Mouse (Mus musculus) cerebellum, adult 18-20 months (tissue): ENCODE measurements at regions not wholly inside any gene's neighbourhood (a gene's known extent, or its start where the extent isn't known, plus 50 kb on each side); places are given as distances from the start of the nearest gene placed in this dataset.

ENCODE experiments used
- DNase-seq, 2 experiments: peaks; one replicate each; pipeline ENCODE4 v3.0.0; 2021

GRCm38 (mm10) chr1:128723843-128724242, 131.8 kb upstream of the Cxcr4 start:
- no peak for DNase-seq

- no peak for DNase-seq
Measured at GRCm38 (mm10) chr1:128722061-128722471, 130.0 kb upstream of the Cxcr4 start.

- no peak for DNase-seq
Measured at GRCm38 (mm10) chr1:128714843-128715242, 122.8 kb upstream of the Cxcr4 start.

- DNase-seq, result no peak
Measured at GRCm38 (mm10) chr1:128712876-128713275, 120.8 kb upstream of the Cxcr4 start.

DNA sequence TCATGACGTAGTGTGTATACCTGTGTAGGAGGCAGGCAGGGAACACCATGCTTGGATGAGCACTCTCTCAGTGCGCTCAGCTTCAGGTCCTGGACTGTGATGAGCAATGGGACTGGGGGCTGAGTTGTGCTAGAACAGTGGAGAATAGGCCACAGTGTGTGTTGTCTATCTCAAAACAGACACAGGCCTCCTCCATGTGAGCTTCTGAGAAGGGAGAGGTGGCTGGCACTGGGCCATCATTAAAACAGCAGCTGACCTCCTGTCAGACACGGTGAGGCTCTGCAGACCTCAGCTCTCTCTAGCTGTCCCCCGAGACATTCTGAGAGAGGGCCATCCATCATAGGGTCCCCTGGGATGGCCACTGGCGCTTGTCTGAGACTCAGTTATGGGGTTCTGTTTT, 119.0 kb upstream of the Cxcr4 start:
- no peak for DNase-seq

DNA sequence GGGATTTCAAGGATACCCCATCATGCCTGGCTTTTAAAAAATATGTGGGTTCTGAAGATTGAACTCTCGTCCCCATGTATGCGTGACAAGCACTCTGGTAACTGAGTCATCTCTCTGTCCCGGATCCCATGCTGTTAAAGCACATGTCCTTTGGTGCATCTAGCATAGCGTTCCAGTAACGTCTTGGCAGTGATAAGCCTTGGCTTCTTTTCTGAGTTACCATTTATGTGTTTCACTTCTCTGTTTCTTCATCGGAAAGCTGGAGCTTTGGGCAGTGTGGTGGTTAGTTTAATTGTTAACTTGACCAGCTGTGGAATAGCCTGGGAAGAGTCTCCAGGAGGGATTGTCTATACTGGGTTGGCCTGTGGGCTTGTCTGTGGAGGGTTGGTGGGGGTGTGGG, 115.7 kb upstream of the Cxcr4 start:
- DNase-seq, result no peak

DNA sequence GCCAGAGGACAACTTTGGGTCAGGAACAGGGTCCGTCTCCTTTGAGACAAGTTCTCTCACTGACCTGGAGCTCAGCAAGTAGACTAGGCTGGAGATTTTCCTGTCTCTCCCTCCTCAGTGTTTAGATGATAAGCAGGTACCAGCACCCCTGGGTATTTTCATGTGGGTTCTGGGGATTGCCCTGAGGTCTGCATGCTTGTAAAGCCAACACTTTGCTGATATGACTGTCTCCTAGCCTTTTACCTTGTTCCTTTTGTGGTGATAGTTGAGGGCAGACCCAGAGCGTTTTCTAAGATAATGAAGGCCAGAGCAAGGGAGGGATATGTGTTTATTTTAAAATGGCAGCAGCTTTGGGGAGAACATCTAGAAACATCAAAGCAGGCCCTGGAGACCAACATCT, 114.1 kb upstream of the Cxcr4 start:
- DNase-seq, result no peak

- DNase-seq, result no peak
Measured at GRCm38 (mm10) chr1:128705071-128705503, 113.0 kb upstream of the Cxcr4 start.

- DNase-seq, result no peak
Measured at GRCm38 (mm10) chr1:128701326-128701725, 109.2 kb upstream of the Cxcr4 start.

DNA sequence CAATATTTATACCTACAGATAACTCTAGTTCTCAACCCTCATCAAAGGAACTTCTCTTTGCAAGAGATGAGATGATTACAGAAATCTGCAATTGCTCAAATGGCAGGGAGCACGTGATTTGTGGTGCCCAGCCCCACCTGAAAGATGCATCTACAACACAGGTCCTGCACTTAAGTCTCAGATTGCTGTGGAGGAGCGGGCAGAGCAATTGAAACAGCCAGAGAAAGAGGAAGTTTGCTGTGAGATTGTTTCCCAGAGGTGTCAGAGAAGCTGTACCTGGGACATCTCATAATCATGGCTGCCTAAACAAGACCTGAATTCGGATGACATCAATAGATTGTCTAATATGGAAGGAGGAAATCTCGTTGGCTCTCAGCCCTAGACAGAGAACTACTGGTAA, 105.9 kb upstream of the Cxcr4 start:
- DNase-seq, result no peak

DNA sequence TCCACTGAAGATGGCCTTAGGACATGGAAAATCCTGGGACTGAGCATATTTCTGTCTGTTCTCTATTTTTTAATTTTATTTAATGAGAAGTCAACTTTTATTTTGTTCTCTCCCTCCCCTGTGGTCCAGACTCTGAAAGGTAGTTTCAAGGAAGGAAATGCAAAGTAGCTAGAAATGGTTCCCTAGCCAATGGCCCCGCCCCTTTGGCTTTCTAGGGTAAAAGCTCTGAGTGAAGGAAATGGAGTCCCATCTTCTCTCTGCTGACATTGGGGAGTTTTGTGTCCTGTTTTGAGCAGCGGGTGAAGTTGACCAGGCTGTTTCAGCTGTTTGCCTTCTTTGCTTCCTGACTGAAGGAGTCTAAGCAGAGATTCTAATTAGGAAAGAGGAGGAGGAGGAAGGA, 103.8 kb upstream of the Cxcr4 start:
- no peak for DNase-seq

GRCm38 (mm10) chr1:128692799-128693198, 100.7 kb upstream of the Cxcr4 start:
- DNase-seq, result no peak

GRCm38 (mm10) chr1:128692313-128692712, 100.2 kb upstream of the Cxcr4 start:
- no peak for DNase-seq

DNA sequence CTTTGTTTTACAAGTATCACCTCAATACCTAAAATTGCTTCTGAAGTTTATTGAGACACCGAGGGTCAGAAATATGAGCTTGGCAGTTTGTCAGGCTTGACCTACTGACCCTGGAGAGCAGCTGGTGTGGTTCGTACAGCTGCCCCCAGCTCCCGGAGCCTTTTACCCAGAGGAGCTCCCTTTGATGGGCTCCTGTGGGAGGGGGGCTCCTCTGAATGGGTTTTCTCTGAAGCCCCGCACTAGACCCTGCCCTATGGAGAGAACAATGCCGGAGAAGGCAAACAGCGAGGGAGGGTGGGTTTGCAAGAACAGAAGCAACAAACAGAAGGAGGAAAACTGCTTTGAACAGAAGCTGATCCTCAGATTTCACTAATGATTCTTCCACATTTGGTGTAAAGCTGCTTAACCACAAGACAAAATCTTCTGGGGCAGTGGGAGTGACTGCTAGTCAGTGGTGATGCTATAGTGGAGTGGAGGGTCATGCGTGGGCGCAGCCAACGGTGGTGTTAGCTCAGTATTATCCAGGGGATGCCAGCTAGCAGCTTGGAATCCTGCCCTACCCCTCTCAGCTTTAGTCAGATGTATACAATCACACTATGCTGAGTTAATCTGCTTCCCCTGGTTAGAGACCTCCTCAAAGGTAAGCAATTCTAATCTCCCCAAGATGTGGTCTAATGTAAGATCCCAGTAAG, 95.3 kb upstream of the Cxcr4 start:
- no peak for DNase-seq

GRCm38 (mm10) chr1:128685467-128686137, 93.5 kb upstream of the Cxcr4 start:
- DNase-seq, result no peak

- DNase-seq, result no peak
Measured at GRCm38 (mm10) chr1:128682942-128683341, 90.8 kb upstream of the Cxcr4 start.

DNA sequence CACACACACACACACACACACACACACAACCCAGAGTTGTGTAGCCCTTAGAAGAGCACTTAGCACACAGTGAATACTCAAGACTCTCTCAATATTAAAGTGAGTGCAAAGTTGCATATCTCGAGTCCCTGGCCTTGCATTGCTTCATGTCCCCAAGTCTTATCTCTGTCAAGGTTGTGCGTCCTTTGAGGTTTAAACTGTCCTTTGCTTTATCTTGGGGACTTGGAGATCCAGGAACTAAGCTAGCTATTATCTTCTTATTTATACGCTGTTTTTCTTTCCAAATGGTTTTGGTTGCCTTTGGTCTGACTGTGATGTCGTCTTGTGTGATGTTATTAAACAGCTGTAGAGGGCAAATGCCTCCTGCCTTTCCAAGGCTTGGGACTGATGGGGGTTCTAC, 89.2 kb upstream of the Cxcr4 start:
- DNase-seq, result no peak

- DNase-seq, result no peak
Measured at GRCm38 (mm10) chr1:128680538-128680937, 88.4 kb upstream of the Cxcr4 start.

DNA sequence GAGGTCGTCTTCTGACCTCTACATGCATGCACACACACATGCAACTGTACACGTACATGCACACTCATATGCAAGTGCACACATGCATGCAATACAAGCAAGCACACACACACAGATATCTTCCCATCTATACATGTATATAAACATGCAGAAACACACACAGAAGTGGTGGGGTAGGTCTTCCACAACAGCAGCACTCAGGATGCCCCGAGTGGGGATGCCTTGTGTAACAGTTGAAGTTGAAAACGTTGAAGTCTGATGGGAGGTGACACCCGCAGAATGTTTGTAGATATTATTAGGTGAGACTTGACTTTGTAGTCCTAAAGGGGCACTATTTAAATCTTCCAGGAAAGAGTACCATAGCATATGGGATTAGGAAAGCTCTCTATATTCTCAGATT, 87.9 kb upstream of the Cxcr4 start:
- no peak for DNase-seq

- no peak for DNase-seq
Measured at GRCm38 (mm10) chr1:128679005-128679980, 87.2 kb upstream of the Cxcr4 start.

DNA sequence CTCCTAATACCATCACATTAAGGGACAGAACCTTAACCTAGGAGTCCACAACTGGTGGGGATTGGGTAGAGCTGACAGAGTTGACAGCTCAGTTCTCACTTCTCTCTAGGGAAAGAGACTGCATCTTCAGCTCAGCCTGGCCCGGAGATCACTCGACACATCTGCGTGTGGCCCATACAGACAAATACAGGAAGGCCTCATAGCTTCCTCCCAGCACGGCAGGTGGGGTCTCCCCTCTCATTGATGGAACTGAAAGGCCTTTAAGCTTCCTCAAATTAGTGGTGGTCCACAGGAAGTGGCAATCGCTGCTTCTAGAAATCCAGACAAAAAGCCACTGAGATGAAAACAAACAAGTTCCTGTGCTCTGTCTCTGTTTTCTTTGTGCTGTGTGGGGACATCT, 83.4 kb upstream of the Cxcr4 start:
- DNase-seq, result no peak

GRCm38 (mm10) chr1:128672306-128672705, 80.2 kb upstream of the Cxcr4 start:
- DNase-seq, result no peak

DNA sequence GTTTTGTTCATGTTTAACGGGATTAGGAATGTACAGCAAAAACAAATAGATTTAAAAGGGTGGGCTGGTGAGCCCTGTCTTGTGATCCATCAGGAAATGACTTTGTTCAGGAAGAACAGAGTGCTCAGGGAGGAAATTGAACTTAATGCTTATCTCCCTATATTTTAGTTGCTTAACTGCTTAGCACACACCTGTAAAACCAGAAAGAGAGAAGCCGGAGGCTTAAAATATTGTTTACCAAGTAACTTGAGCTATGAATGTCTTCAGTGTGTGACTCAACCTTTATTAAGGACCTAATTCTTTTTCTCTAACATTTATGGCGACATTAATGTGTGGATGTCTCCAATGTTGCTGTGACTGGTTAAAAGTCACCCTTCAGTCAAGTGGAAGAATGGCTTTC, 79.4 kb upstream of the Cxcr4 start:
- no peak for DNase-seq

DNA sequence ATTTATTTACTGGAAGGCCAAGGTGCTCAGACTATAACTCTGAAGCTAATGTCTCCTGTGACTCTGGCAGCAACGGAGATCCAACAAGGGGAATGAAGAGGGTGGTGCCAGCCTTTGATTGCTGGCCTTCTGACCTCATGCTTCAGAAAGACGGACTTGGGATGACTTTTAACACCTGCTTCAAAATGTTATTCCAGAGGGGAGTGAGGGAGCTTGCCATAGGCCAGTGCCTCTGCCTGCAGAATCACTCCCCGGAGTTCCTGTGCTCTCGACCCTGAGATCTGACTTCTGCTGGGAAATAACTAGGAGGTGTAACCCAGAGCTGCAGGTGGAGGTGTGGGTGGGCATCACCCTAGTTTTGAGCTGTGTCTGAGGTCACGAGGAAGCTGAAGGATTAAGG, 78.9 kb upstream of the Cxcr4 start:
- no peak for DNase-seq
